Mouse (Mus musculus): ENCODE measurements at regions not wholly inside any gene's neighbourhood (a gene's known extent, or its start where the extent isn't known, plus 50 kb on each side); places are given as distances from the start of the nearest gene placed in this dataset.

DNA sequence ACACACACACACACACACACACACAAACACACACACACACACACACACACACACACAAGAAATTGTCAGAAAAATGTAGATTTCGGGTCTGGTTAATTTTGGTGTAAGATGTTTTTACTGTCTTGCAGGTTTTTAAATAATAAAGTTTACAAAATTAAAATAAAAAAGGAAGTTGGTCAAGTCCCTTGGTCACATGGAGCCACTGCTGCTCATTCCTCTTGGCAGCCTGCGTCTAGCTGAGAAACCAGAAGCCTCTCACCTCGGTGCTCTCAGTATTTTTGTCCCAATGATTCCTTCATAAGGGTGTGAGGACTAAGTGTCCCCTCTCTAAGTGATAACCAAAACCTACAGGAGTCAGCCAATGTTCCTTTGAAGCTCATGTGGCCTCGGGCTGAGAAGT lies 76.8 kb upstream of the Smg1 start:
- peak; percentile 54 for DNase-seq

DNA sequence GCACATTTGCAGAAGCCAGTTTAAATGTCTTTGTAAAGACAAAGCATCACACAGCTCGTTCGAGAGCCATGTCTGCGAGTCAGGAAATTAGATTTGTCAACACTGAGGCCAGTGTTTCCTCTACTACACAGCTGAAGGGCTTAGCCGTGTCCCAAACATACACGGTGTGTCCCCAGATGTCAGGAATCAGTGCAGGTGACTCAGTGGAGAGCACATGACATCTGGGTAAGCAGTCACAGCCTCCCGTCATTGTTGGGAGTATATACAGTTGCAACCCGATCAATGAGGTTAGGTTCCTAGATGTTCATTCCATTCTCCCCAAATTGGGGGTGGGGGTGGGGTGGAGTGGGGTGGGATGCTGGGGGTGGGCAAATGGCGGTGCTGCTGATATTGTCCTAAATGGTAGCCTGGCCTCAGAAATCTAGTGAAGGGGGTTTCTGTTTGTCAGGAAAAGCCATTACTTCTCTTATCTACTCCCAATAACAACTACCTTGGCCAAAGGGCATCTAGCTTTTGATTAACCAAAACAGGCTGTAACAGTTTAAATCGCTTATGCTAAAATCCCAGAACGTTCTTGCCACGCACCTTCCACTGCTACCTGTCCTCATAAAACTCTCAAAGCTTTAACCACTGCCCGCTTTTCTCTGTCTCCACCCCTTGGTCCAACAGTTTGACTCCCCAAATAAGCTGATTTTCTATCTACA lies 75.1 kb upstream of the Smg1 start:
- DNase-seq = peak; percentile 42

DNA sequence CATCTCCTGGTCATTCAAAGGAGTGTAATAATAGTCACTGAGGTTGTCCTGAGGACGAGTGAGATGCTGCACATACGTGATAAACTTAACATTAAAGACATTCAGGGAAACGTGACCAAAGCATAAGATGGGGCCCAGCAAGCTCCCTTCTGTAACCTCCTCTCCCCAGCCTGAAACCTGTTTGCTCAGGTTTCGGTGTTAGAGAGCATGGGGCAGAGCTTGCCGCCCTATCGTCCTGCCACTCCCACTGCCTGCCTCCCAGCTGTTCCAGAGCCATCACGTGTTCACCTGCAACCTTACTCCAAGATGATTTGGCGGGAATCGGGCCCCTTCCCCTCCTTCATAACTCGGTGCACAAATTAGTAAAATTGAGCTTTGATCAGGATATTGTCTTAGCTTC lies 71.4 kb upstream of the Smg1 start:
- DNase-seq = peak; percentile 54

DNA sequence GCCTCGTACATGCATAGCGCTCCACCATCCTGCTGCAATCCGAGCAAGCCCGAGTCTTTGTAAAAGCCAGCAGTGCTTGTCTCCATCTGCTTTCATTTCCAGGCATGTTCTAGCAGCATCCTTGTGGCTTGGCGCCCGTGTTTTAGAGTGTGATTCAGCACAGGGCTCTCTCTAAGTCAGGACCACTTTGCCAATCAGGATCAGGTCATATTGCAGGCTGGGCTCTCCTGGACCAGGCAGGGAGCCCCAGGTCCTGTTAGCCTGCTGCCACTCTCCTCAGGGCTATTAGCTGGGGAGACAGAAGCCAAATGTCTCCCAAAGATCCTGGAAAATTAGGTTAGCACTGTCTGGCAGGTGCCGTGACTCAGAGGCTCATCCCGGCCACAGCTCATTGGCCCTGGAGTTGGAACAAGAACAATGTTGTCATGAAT lies 70.8 kb upstream of the Smg1 start:
- peak; percentile 84 for DNase-seq

DNA sequence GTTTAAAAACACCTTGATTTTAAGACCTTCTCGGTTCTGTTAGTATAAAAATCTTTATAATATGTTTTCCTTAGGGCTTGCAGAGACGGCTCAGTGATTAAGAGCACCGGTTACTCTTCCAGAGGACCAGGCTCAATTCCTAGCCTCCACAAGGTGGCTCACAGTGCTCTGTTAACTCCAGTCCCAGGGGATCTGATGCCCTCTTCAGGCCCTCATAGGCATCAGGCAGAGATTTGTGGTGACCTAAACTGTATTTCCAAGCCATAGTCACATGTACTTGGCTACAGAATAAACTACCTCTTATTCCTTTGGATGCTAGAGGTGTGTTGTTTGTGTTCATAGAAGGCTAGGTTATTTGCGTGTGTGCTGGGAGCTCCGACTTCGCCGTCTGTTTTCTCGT lies 70.3 kb upstream of the Smg1 start:
- no peak for DNase-seq

DNA sequence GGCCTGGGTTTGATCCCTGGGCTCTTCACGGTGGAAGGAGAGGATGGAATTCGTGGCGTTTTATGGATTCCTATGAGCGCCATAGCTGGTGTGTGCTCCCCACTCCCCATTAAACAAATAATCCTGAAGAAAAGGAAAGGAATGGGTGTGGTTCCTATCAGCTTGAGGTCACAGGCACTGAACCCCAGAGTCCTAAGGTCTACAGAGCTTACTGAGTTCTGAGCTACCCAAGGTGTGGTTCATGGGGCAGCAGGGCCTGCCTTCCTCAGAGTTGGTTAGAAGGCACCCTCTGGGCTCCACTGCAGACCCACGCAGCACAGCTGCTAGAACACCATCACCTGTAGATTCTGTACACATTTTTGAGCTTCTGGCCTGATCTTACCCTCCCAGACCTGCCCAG lies 66.3 kb upstream of the Smg1 start:
- DNase-seq = no peak

DNA sequence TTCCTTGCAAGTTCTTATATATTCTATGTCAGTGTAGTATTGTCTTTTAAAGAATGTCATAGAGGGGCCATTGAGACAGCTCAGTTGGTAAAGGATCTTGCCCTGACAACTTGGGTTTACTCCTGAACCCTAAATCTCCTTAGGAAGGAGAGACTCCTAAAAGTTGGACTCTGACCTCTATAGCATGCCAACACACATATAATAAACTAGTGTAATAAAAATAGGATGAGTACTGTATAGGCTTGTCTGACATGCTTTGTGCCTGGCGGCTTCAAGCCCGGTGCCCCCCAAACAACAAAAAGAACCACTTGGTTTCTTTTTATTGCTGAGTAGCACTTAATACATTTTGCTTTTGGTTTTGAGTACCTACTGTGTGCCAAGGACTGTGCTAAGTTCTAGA lies 65.4 kb upstream of the Smg1 start:
- DNase-seq = no peak

DNA sequence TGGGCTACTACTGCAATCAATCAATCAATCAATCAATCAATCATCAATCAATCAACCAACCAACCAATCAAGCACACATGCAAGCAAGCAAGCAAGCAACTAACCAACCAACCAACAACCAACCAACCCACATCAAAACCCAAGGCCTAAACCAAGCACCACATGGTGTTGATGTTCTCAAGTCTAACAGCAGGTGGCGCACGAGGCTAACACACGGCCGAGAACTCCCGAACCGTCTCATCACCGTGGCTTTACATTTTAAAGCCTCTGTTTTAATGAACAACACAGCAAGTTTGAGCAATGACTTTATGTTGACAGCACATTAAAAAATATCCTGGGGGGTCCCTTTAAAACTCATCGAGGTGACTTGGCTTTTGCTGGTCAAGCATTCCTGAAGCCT lies 61.3 kb upstream of the Smg1 start:
- peak; percentile 85 for DNase-seq

DNA sequence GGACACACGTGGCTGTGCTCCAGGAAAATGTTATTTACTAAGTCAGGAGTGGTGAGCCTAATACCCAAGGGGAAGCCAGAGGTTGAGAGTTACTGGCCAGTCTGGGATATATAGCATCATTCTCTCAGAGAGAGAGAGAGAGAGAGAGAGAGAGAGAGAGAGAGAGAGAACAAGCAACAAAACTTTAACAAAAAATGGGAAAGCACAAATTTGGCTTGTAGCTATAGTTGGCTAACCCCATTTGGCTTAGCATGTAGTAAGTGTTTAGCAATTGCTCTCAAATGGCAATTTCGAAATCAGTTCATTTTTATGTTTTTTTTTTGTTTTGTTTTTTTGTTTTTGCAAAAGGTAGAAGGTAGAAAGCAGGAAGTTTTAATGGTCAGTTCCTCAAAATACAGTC lies 60.9 kb upstream of the Smg1 start:
- DNase-seq = no peak

DNA sequence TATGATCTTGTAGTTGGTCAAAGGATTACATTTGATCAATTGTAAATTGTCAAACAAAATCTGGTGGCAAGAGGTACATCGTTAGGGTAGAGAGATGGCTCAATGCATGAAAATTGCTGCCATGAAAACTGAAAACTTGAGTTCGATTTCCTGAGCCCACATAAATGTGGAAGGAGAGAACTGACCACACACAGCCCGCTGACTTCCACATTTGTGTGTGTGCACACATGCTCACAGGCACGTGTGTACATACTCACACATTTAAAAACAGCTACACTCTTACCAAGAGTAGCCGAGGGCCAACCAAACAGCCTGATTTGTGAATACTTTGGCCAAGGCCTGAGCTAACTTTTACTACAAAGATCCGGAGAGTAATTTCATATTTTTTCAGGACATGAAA lies 60.5 kb upstream of the Smg1 start:
- DNase-seq = peak; percentile 68

DNA sequence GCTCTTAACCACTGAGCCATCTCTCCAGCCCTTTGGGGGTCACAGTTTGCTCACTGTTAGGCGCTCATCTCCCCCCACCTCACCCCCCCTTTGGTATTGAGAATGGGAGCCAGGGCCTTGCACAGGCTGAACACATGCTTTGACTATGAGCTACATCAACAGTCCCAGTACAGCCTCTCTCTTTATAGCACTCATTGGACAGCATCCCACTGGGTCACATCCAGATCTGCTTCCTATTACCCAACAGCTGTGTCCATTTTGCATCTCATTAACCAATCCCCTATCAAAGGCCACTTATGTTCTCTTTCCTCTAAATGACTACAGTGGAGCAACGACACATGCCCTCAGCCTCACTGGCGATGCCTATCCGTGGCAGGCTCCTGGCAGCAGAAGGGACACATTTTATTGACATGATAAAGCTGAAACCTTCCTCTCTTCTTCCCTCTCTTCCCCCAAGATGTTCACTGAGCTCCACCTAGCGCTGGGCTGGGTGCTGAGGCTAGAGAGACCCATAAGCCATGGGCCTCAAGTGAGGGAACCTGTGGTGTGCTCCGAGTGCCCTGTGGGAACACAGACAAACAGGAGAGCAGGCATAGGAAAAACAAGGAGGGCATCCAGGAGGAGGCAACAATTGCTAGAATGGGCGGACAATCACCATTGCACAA lies 57.3 kb upstream of the Smg1 start:
- peak; percentile 93 for DNase-seq

DNA sequence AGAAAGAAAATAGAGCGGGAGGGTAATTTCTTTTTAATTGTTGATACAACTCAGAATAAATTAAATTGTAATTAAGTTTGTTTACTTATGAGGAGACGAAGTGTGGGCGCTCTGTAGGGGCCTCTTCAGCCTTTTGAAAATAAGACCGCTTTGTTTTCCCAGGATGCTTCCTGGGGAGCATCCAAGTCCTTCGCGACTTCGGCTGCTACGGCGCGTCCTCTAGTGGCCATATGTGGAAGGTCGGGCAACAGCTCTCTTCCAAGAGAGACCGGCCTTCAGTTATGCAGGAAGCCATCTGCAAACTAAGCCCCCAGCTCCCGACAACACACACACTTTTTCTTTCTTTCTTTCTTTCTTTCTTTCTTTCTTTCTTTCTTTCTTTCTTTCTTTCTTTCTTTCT lies 54.1 kb upstream of the Smg1 start:
- DNase-seq = peak; percentile 95

DNA sequence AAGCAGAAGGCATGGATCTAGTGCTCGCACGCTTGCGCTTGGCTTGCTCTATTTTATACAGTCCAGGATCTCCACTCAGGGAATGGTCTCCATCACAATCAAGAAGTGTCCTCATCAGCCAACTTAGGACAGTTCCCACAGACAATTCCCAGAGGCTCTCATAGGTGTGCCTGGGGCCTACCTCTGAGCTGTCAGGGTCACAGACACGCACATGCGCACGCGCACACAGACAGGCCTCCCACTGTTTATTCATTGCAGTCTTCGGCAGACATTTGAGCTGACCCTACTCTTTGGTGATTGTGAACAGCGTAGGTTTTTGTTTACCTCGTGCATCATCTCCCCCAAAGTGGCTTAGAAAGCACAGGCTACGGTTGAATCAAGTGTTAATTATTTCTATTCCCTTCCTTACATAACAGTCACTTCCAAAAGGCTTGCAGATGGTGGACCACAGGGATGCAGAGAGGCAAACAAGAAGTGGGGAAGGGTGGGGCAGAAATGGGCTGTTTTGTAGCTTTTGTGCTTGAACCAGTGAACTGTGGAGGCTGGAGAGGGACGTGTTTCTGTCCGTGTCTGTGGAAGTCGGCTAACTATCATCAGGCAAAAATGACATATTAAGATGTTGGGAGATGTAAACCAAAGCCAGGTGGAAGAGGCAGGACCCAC lies 53.5 kb upstream of the Smg1 start:
- DNase-seq = peak; percentile 84

DNA sequence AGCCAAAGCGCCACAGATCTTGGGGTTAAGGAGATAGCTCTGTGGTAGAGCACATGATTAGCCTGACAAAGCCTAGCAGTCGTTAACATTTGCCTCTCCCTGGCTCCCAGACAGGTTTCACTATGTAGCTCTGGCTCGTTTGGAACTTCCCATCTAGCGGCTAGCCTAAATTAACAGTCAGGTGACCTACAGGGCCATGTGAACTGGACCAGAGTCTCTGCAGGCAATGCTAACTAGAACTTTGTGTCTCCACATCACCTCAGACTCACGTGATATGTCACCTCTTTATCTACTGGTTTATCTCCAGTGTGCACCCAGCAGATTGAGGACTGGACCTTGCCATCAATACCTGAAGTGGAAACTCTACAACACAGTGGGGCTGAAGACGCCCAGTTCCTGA lies 52.4 kb upstream of the Smg1 start:
- DNase-seq = no peak

DNA sequence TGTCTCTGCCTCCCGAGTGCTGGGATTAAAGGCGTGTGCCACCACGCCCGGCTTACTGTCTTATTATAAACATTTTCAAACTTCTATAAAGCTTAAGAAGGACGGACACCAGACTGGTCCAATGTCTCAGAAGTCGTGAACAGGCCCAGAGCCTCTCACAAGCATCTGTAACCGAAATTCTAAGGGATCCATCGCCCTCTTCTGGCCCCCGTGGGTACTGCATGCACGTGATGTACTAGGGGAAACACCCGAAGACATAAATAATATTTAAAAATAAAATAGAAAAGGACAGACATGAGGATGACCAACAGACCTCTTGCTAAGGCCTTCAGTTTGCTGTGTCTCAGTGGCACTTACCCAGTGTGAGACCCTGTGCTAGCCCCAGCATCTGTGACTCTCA lies 51.8 kb upstream of the Smg1 start:
- no peak for DNase-seq

DNA sequence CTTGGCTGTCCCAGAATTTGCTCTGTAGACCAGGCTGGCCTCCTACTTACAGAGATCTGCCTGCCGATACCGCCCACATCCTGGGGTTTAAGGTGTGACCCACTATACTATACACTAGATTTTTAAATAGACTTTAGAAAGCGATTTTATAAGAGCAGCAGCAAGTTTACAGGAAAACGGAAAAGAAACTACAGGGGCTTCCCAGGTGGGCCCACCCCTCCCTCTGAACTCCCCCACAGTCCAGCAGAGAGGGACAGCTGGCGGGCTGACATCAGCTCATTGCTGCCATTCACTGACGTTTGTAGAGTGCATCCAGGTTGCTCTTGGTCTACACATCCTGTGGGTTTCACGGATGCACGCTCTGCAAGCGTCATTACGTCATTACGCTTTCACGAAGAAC lies 51.2 kb upstream of the Smg1 start:
- no peak for DNase-seq

Measured in heart, adult 11 months (tissue).